Mouse (Mus musculus) heart, postnatal 0 days (tissue): ENCODE data around the gene Rfng. TPM values are rescaled to one million over a fixed set of nuclear protein-coding genes. Genes with fewer than 3 reads are reported as not detected.

Experiments
- ATAC-seq: fragments of 200-750 bp; cut with Nextera tagmentation; 2 replicates; pipeline ENCODE4 v1.8.0; 2017; ENCODE audit warnings: low read depth, moderate number of reproducible peaks, moderate library complexity; ENCODE audit not compliant: insufficient read depth
- DNase-seq: peaks from one replicate; pipeline ENCODE4 v3.0.0-alpha.2; 2016; ENCODE audit warnings: low spot score
- H3K27ac ChIP-seq: fragments of 300-500 bp; sonication (generic); 2 replicates; pipeline ENCODE4 v1.5.1; 2014; ENCODE audit warnings: low read depth, mild to moderate bottlenecking
- H3K27me3 ChIP-seq: fragments of 300-500 bp; sonication (generic); 2 replicates; pipeline ENCODE4 v1.6.1; 2014; ENCODE audit warnings: low read length, mixed read lengths; ENCODE audit not compliant: control insufficient read depth, insufficient read depth
- H3K36me3 ChIP-seq: fragments of 300-500 bp; sonication (generic); replicated peaks from 2 replicates; pipeline ENCODE4 v1.6.1; 2014; ENCODE audit warnings: low read length, mixed read lengths; ENCODE audit not compliant: control insufficient read depth, insufficient read depth
- H3K4me1 ChIP-seq: fragments of 300-500 bp; sonication (generic); 2 replicates; pipeline ENCODE4 v1.6.1; 2014; ENCODE audit warnings: antibody characterized with exemption; ENCODE audit not compliant: control insufficient read depth, insufficient read depth
- H3K4me2 ChIP-seq: fragments of 300-500 bp; sonication (generic); 2 replicates; pipeline ENCODE4 v1.6.1; 2014; ENCODE audit warnings: low read depth, mild to moderate bottlenecking, low read length, moderate library complexity
- H3K4me3 ChIP-seq: fragments of 300-500 bp; sonication (generic); 2 replicates; pipeline ENCODE4 v1.5.1; 2014; ENCODE audit warnings: low read depth, low read length
- H3K9ac ChIP-seq: fragments of 300-500 bp; sonication (generic); replicated peaks from 2 replicates; pipeline ENCODE4 v1.6.1; 2014; ENCODE audit warnings: low read depth, low read length, mixed read lengths
- H3K9me3 ChIP-seq: fragments of 300-500 bp; sonication (generic); replicated peaks from 2 replicates; pipeline ENCODE4 v1.6.1; 2016; ENCODE audit warnings: low read length; ENCODE audit not compliant: control insufficient read depth
- CTCF ChIP-seq: IDR thresholded peaks from 2 replicates; pipeline ENCODE4 v1.5.1; 2016; ENCODE audit warnings: antibody characterized with exemption, control low read depth, low read depth
- EP300 ChIP-seq: IDR thresholded peaks from 2 replicates; pipeline ENCODE4 v1.6.1; 2016; ENCODE audit warnings: antibody characterized with exemption, low read depth
- WGBS: fragments of 180-500 bp; shearing (Covaris S2); extraction: QIAGEN DNeasy Blood & Tissue Kit; methylation state at CpG from one replicate; pipeline ENCODE4 v1.1.7; 2014; 5-methylcytosine and 5-hydroxymethylcytosine counted together
- polyA plus RNA-seq: library from polyadenylated mRNA; unstranded; fragments of >200 nt; fragmentation: Nextera tagmentation; extraction: Ambion mirVana; gene quantifications from 2 replicates; pipeline ENCODE4 v1.2.1, GENCODE M21; 2015
- total RNA-seq: library from RNA; depleted of rRNA; stranded (reverse); fragments of >200 nt; gene quantifications from 2 replicates; pipeline ENCODE4 v1.2.3, GENCODE M21; 2014; ENCODE audit warnings: low replicate concordance

Rfng gene
- total and polyA plus RNA-seq, 2 experiments from 2014 or later = 14.5 to 15.3 TPM

- Histone ChIP-seq H3K4me2 (no peak overlapping the region), H3K4me1 (peaks cover 11% of the 10 kb centered on the region), H3K27me3 (no peaks in the 10 kb centered on the region), H3K27ac (no peak overlapping the region), H3K9me3 (no peaks in the 10 kb centered on the region), H3K9ac (no peak overlapping the region), H3K4me3 (no peak overlapping the region), H3K36me3 (no peaks in the 10 kb centered on the region)
- WGBS = 65% methylated on average over 4 of the region's 4 CpGs
- DNase-seq (no peak), ATAC-seq (no peak)
- TF ChIP-seq CTCF = no peak
These were observed 44.4 kb upstream of the Rfng start for GRCm38 (mm10) chr11:120828416-120828815.

DNA sequence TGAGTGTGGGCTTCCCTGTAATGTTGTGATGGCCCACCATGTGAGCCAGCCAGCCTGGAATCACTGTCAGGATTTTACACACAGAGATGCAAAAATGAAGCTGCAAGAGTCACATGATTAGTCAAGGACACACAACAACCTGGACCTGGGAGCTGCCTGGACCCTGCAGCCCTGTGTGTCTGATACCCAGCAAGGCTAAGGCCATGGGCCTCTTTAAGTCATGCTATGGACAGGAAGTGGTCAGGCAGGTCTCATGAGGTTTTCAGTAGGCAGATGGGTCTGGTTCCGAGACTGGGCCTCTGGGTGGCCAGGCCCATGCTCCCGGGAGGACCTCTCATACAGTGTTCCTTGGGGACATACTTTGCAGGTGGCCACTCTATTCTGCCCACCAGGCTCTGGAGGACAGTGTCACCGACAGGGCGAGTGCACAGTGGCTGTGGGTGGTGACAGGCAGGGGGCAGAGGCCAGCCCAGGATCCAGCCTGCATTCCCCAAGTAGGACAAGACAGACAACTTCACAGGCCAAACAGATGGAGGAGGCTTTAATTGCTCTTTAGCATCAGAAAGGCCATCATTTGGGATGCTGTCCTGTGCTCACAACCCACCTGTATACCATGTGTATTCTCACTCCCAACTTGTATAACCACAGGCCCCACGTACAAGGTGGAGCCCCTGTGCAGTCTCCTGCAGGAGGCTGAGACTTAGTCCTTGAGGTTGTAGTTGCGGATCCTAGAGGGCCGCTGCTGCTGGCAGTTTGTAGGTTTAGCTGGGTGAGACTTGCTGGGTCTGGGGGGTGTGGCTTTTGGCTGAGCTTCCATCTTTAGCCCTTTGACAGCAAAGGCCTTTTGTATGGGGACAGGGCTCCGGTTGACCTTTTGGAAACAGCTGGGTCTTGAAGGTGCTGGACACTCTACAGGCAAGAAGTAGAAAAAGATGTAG is 42.3 kb upstream of the Rfng start:
- Histone ChIP-seq H3K4me3 (no peak overlapping the region), H3K27me3 (no peaks in the 10 kb centered on the region), H3K36me3 (no peaks in the 10 kb centered on the region), H3K9me3 (no peaks in the 10 kb centered on the region), H3K9ac (no peak overlapping the region), H3K4me1 (peaks cover 30% of the 10 kb centered on the region), H3K27ac (0 out of 2 replicates have a peak overlapping the region, but pooled peaks have one; percentile 91), H3K4me2 (no peak overlapping the region)
- 81% methylated on average over 8 of the region's 8 CpGs for WGBS
- TF ChIP-seq CTCF (no peak), EP300 (no peak)
- DNase-seq (no peak), ATAC-seq (no peak)

- Histone ChIP-seq H3K36me3 (peaks cover 2% of the 10 kb centered on the region), H3K4me3 (peak overlapping the region; percentile 62), H3K27ac (peak overlapping the region; percentile 91), H3K9ac (peak overlapping the region; percentile 69), H3K27me3 (no peaks in the 10 kb centered on the region), H3K4me2 (peak overlapping the region; percentile 77), H3K9me3 (no peaks in the 10 kb centered on the region), H3K4me1 (peaks cover 38% of the 10 kb centered on the region)
- WGBS = 37% methylated on average over 4 of the region's 4 CpGs
- no peak for ATAC-seq
- DNase-seq = no peak
- TF ChIP-seq EP300 = no peak
- no peak for TF ChIP-seq CTCF
These were observed 41.4 kb upstream of the Rfng start for GRCm38 (mm10) chr11:120825289-120825863.

DNA sequence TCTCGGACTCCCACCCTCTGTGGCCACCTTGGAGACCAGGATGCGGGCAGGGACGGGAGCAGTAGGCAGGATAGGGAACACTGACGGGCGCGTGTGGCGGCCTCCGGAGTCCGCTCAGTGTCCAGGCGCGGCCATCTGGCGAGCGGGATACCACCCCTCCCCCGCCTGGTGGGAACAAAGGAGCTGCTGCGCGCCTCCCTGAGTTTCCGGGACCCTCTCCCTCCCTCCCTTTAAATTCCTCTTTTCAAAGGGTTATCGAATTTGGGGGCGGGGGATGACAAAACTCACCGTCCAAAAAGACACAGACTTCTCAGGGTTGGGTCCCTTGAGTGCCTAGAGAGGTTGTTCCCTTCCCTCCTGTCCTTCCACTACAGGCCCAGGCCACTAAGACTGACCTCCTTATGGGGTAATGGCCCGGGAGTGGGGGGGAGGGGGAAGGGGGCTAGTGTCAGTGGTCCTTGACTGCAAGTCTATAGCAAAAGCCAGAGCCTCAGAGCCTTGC is 40.8 kb upstream of the Rfng start:
- ATAC-seq (no peak), DNase-seq (no peak)
- Histone ChIP-seq H3K9me3 (no peaks in the 10 kb centered on the region), H3K36me3 (peaks cover 7% of the 10 kb centered on the region), H3K4me2 (peak overlapping the region; percentile 77), H3K4me1 (peaks cover 38% of the 10 kb centered on the region), H3K4me3 (peak overlapping the region; percentile 62), H3K27ac (peak overlapping the region; percentile 91), H3K9ac (peak overlapping the region; percentile 69), H3K27me3 (no peaks in the 10 kb centered on the region)
- TF ChIP-seq CTCF (no peak), EP300 (peak; percentile 35; the same call in 1 of the 2 replicates)
- under 1% methylated on average over 21 of the region's 21 CpGs for WGBS

DNA sequence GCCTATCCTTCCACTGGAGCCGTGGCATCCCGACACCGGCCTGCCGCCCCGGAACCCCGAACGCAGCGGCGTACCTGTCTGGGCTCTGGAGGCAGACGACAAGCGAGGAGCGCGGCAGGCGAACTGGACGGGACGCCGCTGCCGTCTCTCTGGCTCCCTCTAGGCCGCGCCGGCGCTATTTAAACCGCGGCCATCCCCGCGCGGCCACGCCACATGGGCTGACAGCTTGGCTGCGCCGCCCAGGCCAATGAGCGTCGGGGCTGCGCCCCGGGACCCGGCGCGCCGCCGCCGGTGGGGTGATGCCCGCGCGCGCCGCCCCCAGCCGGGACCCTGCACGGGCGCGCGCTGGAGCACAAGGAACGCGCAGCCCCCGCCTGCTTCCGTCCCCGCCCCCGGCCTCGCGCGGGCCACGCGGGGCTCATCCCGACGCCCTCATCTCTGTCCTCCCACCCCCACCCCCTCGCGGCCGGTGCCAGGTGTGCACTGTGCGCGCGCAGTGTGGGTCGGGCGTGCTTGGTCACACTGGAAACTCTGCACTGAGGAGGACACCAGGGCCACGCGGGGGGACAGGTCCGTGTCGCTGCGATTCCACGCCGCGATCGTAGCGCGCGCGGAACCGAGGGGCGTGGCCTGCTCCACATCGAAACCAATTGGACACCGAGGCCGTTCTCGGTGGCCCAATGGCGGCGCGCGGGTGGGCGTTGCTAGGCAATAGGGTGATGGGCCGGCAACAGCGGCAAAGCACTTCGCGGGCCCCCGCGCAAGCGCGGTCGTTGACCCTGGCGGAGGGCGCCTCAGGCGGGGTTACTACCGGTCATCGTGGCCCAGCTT is 40.2 kb upstream of the Rfng start, which contains the start of gene Fasn:
Fasn (minus strand) TSS at position 592 of the 831 bp plus-strand sequence.
- peak; percentile 93 for DNase-seq
- H3K27me3 ChIP-seq = no peaks in the 10 kb centered on the region
- ATAC-seq = peak; percentile 89
- H3K27ac ChIP-seq = peak within 1 kb of the TSS; percentile 91
- H3K9ac ChIP-seq = peak within 1 kb of the TSS; percentile 69
- no peaks in the 10 kb centered on the region for H3K9me3 ChIP-seq
- H3K4me3 ChIP-seq = peak within 1 kb of the TSS; percentile 62
- H3K4me2 ChIP-seq = peak within 1 kb of the TSS; percentile 77
- peak; percentile 50 for TF ChIP-seq CTCF
- no peak; the same call in 1 of the 2 replicates for TF ChIP-seq EP300
- peaks cover 38% of the 10 kb centered on the region for H3K4me1 ChIP-seq
- under 1% methylated on average over 97 of the region's 109 CpGs for WGBS
- peaks cover 14% of the 10 kb centered on the region for H3K36me3 ChIP-seq
